Mouse (Mus musculus) adrenal gland, adult 8-10 months (tissue): Measurements from ENCODE around the gene Fam221b. TPM values are rescaled to one million over a fixed set of nuclear protein-coding genes. Genes with fewer than 3 reads are reported as not detected.

Experiments used
- DNase-seq: peaks from one replicate; pipeline ENCODE4 v3.0.0; 2022
- total RNA-seq, 4 experiments: library from RNA; stranded (reverse); gene quantifications; 2 replicates each; pipeline ENCODE4 v1.2.4; 2022

Gene Fam221b
- total RNA-seq, result under 1 TPM; 0.14 to 0.67 (median 0.41) TPM

DNA sequence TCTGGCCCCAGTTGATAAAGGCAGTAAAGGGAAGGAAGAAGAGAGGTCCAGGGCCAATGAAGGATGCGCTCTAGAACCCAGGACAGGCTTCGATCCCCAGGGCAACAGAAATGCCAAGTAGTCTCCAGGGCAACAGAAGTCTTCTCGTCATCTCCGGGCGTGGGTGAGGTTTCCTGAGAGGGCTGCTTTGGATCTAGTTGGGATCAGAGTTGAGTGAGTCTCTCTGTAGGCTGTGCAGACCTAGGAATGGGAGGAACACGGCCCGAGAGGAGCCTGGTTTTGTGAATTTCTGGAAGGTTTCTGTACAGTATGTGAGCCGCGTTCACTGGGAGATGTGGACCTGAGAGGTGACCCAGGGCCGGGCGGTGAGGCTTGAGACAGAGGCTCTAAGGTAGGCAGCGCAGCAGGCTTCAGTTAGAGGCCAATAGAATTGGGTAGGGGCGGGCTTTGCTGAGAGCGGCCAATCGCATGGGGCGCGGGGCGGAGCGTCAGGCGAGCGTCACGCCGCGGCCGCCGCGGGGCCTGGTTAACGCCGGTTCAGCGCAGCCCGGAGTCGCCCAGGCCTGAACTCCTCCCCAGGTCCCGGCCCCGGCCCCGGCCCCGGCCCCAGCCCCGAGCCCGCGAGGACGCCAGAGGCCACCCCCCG lies at the start of gene Fam221b, which contains the start of gene Tmem8b:
Fam221b (minus strand) TSS at position 364 of the 646 bp plus-strand sequence.
Tmem8b (plus strand) TSS at position 190 of the 646 bp plus-strand sequence.
- DNase-seq, result peak; percentile 84

DNA sequence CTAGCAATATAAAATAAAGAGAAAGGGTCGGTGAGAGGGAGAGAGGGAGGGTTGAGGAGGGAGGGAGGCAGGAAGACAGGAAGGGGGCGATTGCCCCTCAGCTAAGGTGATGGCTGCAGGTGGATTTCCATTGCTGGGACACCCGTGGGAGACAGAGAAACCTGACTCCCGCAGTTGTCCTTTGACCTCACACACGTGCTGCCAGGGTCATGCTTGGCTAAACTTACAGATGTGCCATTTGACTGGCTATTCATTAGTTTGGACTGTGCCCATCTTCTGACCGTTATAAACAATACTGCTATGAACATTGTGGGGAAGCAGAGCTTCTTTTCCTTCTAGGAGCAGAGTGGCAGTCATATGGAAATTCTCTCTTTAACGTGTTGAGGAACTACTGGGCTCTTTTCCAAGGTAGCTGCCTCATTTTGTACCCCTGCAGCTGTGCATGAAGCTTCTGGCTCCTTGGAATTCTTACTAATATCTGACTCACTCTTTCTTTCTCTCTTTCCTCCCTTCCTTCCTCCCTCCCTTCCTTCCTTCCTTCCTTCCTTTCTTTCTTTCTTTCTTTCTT lies 44.8 kb upstream of the Fam221b start:
- DNase-seq, result no peak

DNA sequence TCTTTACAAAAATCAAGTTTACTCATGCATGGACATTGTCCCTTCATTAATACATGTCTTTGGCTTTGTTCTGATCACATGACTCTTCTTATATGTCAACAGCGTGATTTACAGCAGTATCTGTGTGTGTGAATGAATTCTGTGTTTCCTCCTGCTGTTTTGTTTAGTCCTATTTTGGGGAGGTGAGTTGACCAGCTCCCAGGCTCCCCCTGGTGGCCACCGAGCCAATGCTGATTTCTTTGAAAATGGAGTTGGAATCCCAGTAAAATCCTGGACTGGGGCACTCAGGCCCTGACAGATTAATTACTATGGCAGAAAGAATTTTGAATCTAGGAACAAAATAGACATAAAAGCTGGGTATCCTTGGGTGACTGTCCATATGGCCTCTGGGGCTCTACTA lies 42.9 kb upstream of the Fam221b start:
- peak; percentile 55 for DNase-seq

DNA sequence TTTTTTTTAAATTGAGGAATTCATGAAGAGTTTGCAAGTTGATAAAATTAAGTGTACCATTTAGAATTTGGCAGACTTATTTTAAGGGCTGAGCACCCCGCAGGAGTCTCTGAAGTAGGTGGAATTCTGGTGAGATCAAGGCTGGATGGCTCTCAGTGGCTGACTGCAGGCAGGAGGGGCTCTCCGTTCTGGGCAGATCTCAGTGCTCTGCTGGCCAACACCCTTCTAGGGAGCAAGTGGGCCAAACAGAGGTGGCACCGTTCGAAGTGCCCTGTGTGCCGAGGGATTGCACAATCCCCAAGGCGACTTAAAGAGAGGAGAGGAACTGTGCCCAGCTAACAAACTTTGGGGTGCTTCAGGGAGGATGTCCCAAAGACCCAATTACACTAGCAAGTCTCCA lies 40.9 kb upstream of the Fam221b start, which contains the start of gene Olfr71:
Olfr71 (minus strand) TSS at position 387 of the 400 bp plus-strand sequence.
- no peak for DNase-seq

DNA sequence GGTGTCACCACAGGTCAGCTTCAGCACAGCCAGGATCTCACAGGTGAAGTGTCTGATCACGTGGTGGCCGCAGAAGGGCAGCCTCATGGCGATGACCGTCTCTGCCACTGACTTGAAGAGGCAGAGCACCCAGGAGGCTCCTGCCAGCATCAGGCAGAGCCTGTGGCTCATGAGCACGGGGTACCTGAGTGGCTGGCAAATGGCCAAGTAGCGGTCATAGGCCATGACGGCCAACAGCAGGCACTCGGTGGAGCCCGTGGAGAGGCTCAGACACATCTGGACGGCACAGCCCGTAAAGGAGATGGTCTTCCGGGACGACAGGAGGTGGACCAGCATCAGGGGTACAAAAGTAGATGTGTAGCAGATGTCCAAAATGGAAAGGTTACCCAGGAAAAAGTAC lies 37.0 kb upstream of the Fam221b start:
- DNase-seq, result no peak

DNA sequence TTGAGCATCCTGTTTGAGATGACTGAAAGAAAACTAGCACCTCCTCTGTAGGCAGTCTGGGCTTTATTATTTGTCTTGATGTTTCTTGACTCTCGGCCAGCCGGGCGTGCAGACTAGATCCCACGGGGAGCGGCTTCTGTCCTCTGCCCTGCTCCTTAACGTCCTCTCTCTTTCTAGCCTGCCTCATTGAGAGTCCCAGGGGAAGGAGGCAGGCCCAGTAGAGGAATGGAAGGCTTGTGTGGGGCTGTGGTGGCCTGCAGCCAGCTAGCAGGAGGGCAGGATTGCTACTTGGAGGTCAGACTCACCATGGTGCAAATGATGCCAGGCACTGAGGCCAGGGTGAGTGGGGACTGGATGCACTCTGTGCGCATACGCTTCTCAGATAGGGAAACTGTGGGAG lies 34.9 kb upstream of the Fam221b start:
- no peak for DNase-seq

DNA sequence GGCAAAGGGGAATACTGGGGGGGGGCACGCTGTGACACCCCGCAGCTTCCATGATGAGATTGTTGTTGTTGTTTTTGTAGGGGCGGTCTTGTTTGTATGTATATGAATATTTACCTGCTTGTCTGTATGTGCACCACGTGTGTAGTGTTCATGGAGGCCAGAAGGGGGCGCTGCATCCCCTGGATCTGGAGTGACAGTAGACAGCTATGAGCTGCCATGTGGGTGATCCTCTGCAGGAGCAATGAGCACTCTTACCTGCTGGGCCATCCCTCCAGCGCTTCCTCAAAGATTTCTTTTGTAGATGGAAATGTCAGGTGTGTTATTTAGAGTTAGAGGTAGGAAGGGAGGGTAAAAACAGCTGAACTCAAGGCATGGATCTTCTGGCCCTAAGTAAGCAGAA lies 34.5 kb upstream of the Fam221b start:
- DNase-seq, result no peak

DNA sequence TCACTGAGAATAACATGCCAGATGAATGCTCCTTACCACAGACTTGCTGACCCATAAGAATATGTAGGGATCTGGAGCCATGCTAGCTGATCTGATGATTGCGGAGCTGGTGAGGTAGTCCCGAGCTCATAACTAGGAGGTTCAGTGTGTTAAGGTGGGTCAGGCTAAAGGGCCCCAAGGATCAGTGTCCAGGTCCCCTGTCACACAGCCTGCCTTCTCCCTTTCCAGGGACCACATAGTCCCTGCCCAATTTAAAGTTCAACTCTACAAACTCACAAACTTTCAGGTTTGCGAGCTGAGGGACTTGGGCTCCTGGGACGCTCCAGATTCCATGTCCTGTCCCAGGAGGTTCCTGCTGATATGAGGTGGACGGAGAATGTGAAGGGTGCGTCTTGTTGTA lies 31.8 kb upstream of the Fam221b start, which contains the start of gene Olfr70:
Olfr70 (minus strand) TSS at position 101 of the 400 bp plus-strand sequence.
- no peak for DNase-seq

DNA sequence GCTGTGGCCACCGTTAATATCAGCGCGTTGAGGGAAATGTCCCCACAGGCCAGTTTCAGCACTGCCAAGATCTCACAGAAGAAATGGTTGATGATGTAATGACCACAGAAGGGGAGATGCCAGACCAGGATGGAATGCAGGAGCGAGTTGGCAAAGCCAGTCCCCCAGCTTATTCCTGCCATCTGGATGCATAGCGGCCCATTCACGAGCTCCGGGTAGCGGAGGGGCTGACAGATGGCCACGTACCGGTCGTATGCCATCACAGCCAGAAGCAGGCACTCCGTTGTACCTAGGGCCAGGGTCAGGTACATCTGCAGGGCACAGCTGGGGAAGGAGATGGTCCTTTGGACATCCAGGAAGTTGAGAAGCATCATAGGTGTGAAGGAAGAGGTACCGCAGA lies 27.6 kb upstream of the Fam221b start:
- no peak for DNase-seq

DNA sequence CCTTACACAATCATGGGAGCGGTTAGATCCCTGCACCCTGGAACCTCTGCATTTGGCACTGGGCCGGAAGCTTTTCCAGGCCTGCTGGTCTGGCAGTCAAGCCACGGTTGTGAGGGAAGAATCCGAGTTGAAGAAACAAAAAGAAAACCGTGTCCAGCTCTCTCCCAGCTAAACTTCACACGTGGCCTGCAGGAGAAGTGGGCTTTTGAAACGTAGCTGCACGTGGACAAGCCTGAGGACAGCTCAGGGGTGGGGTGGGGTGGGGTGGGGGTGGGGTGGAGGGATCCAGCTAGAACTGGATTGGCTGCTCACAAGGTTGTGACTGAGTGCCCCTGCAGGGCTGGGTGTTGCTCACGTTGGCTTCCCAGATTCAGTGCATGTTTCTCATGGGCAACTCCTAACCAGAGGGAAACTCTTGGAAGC lies 26.3 kb upstream of the Fam221b start:
- no peak for DNase-seq

DNA sequence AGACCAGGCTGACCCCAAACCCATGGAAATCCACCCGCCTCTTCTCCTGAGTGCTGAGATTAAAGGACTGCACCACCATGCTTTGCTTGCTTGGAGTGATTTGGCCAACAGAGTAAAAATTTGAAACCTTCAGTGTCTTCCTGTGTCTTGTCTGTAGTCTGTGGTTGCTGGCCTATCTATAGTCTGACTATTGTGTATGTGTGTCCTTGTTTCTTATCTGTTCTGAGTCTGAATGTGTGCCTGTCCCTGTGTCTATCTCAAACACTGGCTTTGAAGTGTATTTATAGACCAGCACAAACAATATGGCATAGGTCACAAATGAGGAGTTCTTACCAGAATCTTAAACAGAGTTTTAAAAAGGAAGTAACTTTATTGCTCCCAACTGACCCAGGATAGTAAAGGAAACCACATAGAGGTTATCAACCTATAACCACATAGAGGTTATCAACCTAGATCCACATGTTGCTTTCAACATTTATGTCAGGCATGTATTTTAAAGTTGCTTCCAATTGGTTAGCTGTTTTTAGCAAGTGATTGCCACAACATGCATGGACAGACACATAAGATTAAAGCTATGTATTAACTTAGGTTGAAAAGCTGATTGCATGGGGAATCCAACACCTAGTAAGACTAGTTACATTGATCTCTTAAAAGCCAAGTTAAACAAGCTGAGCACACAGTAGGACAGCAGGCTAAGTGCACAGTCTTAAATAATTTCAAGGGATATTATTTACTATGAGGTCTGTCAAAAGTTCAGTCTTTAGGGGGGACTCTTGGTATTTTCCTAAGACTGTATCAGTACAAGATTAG lies 25.7 kb upstream of the Fam221b start:
- no peak for DNase-seq

DNA sequence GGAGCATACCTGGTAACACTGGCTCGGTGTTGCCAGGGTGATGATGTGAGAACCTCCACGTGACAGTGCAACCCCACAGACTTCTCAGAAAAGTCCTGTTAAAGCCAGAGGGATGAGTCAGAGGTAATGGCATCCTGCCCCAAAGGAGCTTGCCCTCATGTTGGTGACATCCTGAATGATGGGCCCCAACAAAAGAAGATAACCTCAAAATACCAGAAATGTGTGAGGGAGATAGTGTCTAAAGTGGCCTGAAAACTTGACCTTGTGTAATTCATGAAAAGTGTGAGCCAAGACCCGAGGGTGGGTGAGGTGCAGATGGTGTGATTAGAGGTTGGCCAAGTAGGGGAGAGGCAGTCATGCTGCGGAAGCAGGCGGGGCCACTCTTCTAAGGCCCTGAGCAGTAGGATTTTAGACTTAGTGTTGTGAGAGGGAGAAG lies 24.9 kb upstream of the Fam221b start:
- DNase-seq, result peak; percentile 67

DNA sequence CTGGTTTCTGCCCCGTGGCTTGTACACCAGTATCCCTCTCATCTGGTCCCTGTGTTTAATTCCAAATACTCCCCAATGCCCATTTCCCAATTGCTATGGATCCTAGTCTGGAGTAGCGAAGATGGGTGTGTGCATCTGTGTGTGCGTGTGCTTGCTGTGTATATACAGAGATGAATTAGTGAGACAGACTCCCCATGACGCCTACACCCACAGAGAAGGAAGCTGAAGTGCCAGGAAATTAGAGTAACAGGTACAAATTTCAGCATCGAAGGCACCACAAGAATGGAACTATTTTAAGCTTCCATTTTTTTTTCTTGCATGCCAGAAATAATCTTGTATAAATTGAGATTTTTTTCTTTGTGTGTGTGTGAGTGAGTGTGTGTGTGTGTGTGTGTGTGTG lies 22.1 kb upstream of the Fam221b start:
- no peak for DNase-seq

DNA sequence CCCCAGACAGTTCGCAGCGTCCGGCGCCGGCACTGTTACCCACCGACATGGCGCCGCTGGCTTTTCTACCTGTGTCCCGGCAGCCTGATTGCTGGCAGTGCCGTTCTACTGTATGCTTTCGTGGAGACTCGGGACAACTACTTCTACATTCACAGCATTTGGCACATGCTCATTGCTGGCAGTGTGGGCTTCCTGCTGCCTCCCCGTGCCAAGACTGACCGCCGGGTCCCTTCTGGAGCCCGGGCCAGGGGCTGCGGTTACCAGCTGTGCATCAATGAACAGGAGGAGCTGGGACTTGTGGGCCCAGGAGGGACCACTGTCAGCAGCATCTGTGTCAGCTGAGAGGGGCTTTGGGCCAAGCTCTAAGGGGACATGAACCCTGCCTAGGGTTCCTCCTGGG lies 21.1 kb upstream of the Fam221b start:
- DNase-seq, result no peak

DNA sequence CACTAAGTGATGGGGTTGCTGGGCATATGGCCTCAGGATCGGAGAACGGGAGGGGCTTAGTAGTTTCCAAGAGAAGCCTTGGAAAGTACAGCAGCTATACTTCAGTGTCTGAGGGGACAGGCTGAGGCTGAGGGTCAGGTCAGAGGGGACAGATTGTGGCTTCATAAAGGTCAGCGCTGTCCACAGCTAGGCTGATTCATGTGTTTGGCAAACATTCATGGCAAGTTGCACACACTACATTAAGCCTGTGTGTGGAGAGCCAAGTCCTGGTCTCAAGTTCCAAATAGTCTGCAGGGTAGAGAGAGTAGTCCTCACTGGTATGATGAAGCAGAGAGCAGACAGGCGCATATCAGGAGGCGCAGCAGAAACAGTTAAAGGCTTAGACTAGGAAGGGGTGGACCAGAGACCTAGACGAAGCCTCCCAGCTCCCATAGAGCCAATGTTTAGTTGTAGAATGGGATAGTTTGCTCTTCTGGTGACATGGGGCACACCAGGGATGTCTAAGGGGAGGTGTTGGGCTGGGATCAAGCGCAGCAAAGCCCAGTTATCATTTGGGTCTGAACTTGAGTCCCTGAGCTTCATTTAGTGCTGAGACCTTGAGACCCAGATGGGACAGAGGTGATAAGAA lies 10.6 kb upstream of the Fam221b start:
- peak; percentile 57 for DNase-seq

DNA sequence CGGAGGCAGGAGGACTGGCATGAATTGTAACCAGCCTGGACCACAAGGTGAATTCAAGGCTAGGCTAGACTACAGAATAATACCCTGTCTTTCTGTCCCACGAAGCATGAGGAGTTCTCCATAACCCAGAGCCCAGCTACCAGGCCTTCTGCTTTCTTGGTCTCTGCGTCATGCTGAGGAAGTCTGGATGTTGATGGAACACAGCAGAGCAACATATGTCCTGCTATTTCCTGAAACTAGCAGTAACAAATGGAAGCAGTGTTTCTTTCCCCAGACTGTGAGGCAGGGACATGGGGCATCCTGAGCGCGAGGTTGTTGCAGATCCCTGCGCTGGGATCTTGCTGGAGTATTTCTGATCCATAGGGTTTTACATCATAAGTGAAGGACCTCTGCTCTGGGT lies 9.6 kb upstream of the Fam221b start:
- no peak for DNase-seq

DNA sequence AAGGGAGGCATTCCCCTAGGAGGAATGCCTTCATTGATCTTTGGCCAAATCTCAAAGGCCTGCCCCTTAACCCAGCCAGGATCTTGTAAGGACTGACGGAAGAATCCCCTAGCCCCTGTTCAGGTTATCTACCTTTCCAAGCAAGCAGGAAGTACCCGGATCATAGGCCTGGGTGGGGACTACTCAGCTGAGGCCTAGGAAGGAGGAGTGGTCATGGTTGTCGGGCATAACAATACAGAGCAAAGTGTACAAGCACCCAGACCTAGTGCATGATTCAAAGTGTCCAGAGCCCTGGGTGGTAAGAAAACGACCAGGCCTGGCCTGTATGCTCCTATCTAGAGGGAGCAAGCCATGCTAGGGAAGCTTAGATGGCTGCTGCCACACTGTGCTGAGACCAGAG lies 6.7 kb upstream of the Fam221b start:
- no peak for DNase-seq

DNA sequence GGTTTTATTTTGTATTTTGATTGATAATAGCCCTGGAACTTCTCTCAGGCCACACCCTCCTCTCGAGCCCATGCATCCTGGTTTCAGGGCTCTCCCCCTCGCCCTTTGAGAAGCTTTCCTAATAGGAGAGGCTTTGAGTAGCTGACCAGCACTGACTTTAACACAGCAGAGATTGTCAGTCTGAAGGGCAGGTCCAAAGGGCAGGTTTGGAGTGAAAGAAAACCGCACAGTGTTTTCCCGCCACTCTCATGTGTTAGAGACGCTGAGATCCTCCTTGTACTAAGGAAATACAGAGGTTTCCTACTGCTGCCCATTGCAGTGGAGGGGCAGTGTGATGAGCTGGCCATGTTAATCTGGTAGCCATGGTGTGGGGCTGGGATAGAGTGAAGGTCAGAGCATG lies 6.0 kb upstream of the Fam221b start:
- DNase-seq, result no peak

DNA sequence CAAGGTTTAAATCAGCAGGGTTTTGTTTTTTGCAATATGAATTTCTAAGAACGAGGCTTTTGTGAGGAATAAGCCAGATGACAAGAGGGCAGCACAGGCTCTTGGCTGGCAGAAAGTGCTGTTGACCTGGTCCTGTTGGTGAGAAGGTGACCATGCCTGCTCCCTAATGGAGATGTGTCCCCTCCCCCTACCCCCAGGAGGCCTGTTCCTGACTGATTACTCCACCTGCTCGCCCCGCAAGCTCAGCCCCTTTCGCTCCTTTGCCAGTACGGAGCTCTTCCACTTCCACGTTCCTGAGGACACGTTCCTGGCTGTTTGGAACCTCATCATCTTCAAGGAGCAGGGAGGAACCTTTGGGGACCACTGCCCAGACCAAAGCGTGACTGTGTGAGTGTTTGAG lies 4.8 kb upstream of the Fam221b start:
- DNase-seq, result no peak

DNA sequence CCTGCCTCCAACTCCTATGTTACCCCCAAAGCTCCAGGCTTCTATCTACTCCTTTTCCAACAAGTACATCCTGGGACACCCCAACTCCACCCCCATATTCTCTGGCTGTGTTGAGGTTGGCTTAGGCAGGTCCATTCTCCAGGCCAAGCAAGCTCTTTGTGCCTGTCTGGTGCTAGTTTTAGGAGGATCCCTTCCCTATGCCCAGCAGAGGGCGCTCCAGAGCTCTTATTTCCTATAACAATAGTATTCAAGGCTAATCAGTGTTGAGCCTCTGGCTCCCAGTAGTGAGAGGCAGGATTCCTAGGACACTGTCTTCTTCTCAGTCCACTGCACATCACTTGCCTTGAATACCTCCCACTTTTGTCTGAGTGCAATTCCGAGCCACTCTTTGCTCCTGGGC lies 3.1 kb upstream of the Fam221b start:
- DNase-seq, result peak; percentile 77

DNA sequence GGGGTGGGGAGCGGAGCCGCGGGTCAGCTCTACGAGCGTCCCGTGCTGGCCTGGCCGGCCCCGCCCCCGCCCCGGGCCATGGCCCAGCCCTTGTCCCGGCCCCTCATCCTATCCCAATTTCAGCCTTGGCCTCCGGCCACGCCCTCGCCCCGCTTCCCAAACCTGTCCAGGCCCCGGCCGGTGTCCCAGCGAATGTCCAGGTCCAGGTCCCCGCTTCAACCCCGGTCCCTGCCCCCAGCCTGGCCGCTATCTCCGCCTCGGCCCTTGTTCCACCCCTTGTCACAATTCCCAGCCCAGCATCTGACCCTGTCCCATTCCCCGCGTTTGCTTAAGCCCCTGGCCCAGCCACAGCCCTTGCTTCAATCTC lies 466 bp upstream of the Fam221b start:
- peak; percentile 69 for DNase-seq

DNA sequence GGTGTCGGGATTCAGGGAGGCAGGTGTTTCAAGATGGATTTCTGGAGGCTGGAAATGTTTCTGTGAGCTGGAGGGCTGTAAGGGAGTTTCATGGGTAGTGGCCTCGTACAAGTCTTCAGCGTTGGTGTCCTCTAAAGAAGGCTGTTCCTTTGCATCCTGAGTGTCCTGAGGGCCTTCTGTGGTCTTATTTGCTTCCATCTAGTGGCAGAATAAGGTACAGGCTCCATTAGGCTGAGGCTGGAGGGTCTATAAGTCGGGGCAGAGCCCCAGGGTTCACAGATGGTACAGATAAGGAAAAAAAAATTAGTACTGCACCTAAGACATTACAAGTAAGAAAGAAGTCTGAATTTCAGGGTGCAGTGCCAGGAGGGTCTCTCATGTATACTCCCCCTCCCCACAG lies 2.5 kb downstream of the Fam221b start:
- no peak for DNase-seq

DNA sequence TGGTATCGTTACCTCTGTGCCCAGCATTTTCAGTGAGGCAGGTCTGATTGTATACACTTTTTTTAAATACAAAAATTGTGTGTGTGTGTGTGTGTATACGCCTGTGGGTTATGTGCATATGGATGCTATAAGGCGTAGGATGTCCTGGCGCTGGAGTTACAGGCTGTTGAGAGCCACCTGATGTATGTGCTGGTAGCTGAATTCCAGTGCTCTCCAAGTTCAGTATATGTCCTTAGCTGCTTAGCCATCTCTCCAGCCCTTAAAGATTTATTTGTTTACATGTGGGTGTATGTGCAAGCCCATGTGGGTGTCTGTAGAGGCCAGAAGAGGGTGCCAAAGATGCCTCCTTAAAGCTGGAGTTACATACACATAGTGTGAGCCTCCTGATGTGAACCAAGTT lies 11.8 kb downstream of the Fam221b start:
- DNase-seq, result no peak
